Mouse (Mus musculus) kidney, adult 11 months (tissue): ENCODE results near the gene Rhbdf2.

Experiments
- DNase-seq: peaks from one replicate; pipeline ENCODE4 v3.0.0; 2022

Gene Rhbdf2

GRCm38 (mm10) chr11:116581376-116581814, 45.4 kb downstream of the Rhbdf2 start, which contains the start of gene Ube2o:
Gene Ube2o, minus strand, starts transcription at chr11:116581447.
- peak; percentile 72 for DNase-seq

GRCm38 (mm10) chr11:116580711-116581375, 46.0 kb downstream of the Rhbdf2 start:
- peak; percentile 41 for DNase-seq

- DNase-seq: no peak
These were observed 46.7 kb downstream of the Rhbdf2 start for GRCm38 (mm10) chr11:116580031-116580652.

- DNase-seq: no peak
These were observed 47.5 kb downstream of the Rhbdf2 start for GRCm38 (mm10) chr11:116579280-116579679.

- no peak for DNase-seq
These were observed 51.4 kb downstream of the Rhbdf2 start for GRCm38 (mm10) chr11:116575396-116575795.

GRCm38 (mm10) chr11:116574982-116575381, 51.8 kb downstream of the Rhbdf2 start:
- DNase-seq: no peak

- no peak for DNase-seq
These were observed 52.3 kb downstream of the Rhbdf2 start for GRCm38 (mm10) chr11:116574486-116574885.

GRCm38 (mm10) chr11:116572756-116573543, 53.9 kb downstream of the Rhbdf2 start:
- no peak for DNase-seq

- no peak for DNase-seq
These were observed 54.8 kb downstream of the Rhbdf2 start for GRCm38 (mm10) chr11:116571767-116572679.

- no peak for DNase-seq
These were observed 56.0 kb downstream of the Rhbdf2 start for GRCm38 (mm10) chr11:116570821-116571220.

GRCm38 (mm10) chr11:116567531-116567930, 59.3 kb downstream of the Rhbdf2 start:
- DNase-seq: no peak

- DNase-seq: no peak
These were observed 61.4 kb downstream of the Rhbdf2 start for GRCm38 (mm10) chr11:116565283-116566041.

- no peak for DNase-seq
These were observed 70.5 kb downstream of the Rhbdf2 start for GRCm38 (mm10) chr11:116556308-116556707.

- no peak for DNase-seq
These were observed 71.2 kb downstream of the Rhbdf2 start for GRCm38 (mm10) chr11:116555572-116555971.

- DNase-seq: no peak
These were observed 72.5 kb downstream of the Rhbdf2 start for GRCm38 (mm10) chr11:116554171-116554878.

GRCm38 (mm10) chr11:116552194-116552593, 74.6 kb downstream of the Rhbdf2 start:
- no peak for DNase-seq

GRCm38 (mm10) chr11:116550748-116551147, 76.1 kb downstream of the Rhbdf2 start:
- DNase-seq: no peak

- DNase-seq: no peak
These were observed 77.4 kb downstream of the Rhbdf2 start for GRCm38 (mm10) chr11:116549273-116550038.

- DNase-seq: no peak
These were observed 78.0 kb downstream of the Rhbdf2 start for GRCm38 (mm10) chr11:116548780-116549179.
